Mouse (Mus musculus) myocyte (in vitro differentiated cells): Measurements from ENCODE around the gene Fam216a.

Experiments
- E2F4 ChIP-seq: IDR thresholded peaks from one replicate; pipeline ENCODE4 v1.6.1; 2011; ENCODE audit warnings: mild to moderate bottlenecking, control low read depth, moderate library complexity; ENCODE audit not compliant: insufficient read depth
- POLR2AphosphoS2 ChIP-seq: IDR thresholded peaks from one replicate; pipeline ENCODE4 v1.6.1; 2011; ENCODE audit warnings: low read depth, control low read depth; ENCODE audit not compliant: insufficient read length
- TCF12 ChIP-seq: IDR thresholded peaks from one replicate; pipeline ENCODE4 v1.6.1; 2011; ENCODE audit warnings: mild to moderate bottlenecking, control low read depth; ENCODE audit not compliant: poor library complexity, insufficient read depth, severe bottlenecking

DNA sequence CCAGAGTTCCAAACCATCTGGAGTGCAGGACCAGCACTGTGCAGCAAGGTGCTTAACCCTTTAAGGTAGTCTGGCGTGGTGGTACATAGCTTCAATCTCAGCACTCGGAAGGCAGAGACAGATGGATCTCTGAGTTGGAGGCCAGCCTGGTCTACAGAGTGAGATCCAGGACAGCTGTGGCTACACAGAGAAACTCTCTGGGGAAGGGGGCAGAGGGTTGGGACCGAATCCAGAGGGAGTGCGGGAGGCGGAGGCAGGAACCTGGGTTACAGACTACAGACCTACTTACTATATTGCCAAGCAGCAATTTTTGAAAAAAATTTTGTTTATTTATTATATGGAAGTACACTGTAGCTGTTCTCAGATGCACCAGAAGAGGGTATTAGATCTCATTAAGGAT, 42.2 kb upstream of the Fam216a start:
- TF ChIP-seq POLR2AphosphoS2 (no peak), E2F4 (no peak), TCF12 (no peak)
